Mouse (Mus musculus) heart, embryonic 11.5 days (tissue): Measurements from ENCODE around the gene Islr. TPM values are rescaled to one million over a fixed set of nuclear protein-coding genes. Genes with fewer than 3 reads are reported as not detected.

ENCODE experiments used
- ATAC-seq: fragments of 200-750 bp; cut with Nextera tagmentation; replicated peaks from 2 replicates; pipeline ENCODE4 v1.8.0; 2017; ENCODE audit warnings: moderate library complexity; ENCODE audit not compliant: insufficient number of reproducible peaks, low FRiP score, low TSS enrichment
- H3K27ac ChIP-seq: fragments of 300-500 bp; sonication (generic); 2 replicates; pipeline ENCODE4 v1.5.1; 2014; ENCODE audit warnings: mild to moderate bottlenecking, low read depth, low read length
- H3K27me3 ChIP-seq: fragments of 300-500 bp; sonication (generic); 2 replicates; pipeline ENCODE4 v1.6.1; 2014; ENCODE audit warnings: mild to moderate bottlenecking, low read length, mixed read lengths; ENCODE audit not compliant: control insufficient read depth, insufficient read depth
- H3K36me3 ChIP-seq: fragments of 300-500 bp; sonication (generic); 2 replicates; pipeline ENCODE4 v1.6.1; 2014; ENCODE audit warnings: mild to moderate bottlenecking, low read length, moderate library complexity, mixed read lengths; ENCODE audit not compliant: control insufficient read depth, insufficient read depth
- H3K4me1 ChIP-seq: fragments of 300-500 bp; sonication (generic); 2 replicates; pipeline ENCODE4 v1.6.1; 2014; ENCODE audit warnings: low read length; ENCODE audit not compliant: control insufficient read depth, insufficient read depth
- H3K4me2 ChIP-seq: fragments of 300-500 bp; sonication (generic); 2 replicates; pipeline ENCODE4 v1.6.1; 2014; ENCODE audit warnings: mild to moderate bottlenecking, moderate library complexity
- H3K4me3 ChIP-seq: fragments of 300-500 bp; sonication (generic); 2 replicates; pipeline ENCODE4 v1.5.1; 2014; ENCODE audit warnings: low read depth, low read length
- H3K9ac ChIP-seq: fragments of 300-500 bp; sonication (generic); 2 replicates; pipeline ENCODE4 v1.6.1; 2014; ENCODE audit warnings: mild to moderate bottlenecking, low read depth, low read length, moderate library complexity
- H3K9me3 ChIP-seq: fragments of 300-500 bp; sonication (generic); replicated peaks from 2 replicates; pipeline ENCODE4 v1.6.1; 2016; ENCODE audit warnings: low read length; ENCODE audit not compliant: control insufficient read depth
- WGBS: fragments of 180-500 bp; shearing (Covaris S2); extraction: QIAGEN DNeasy Blood & Tissue Kit; methylation state at CpG from one replicate; pipeline ENCODE4 v1.1.7; 2014; ENCODE audit not compliant: insufficient replicate concordance; 5-methylcytosine and 5-hydroxymethylcytosine counted together
- polyA plus RNA-seq: library from polyadenylated mRNA; unstranded; fragments of >200 nt; fragmentation: Nextera tagmentation; extraction: Ambion mirVana; gene quantifications from 2 replicates; pipeline ENCODE4 v1.2.1, GENCODE M21; 2014

Islr gene
- polyA plus RNA-seq, 1 experiment from 2014 or later = 5.5 TPM

GRCm38 (mm10) chr9:58213377-58213776 lies 9.3 kb upstream of the Islr start:
- H3K27ac ChIP-seq = no peak overlapping the region
- H3K27me3 ChIP-seq = no peaks in the 10 kb centered on the region
- no peak overlapping the region for H3K4me2 ChIP-seq
- H3K9ac ChIP-seq = no peak overlapping the region
- H3K36me3 ChIP-seq = no peaks in the 10 kb centered on the region
- peaks cover 28% of the 10 kb centered on the region for H3K4me1 ChIP-seq
- no peak overlapping the region for H3K4me3 ChIP-seq
- no peaks in the 10 kb centered on the region for H3K9me3 ChIP-seq
- no peak for ATAC-seq
- 62% methylated on average over 5 of the region's 5 CpGs for WGBS

- 0 out of 2 replicates have a peak overlapping the region, but pooled peaks have one; percentile 22 for H3K27ac ChIP-seq
- no peaks in the 10 kb centered on the region for H3K9me3 ChIP-seq
- H3K4me3 ChIP-seq = no peak overlapping the region
- no peak overlapping the region; the same call in 1 of the 2 replicates for H3K4me2 ChIP-seq
- H3K27me3 ChIP-seq = 0 out of 2 replicates have a peak, but pooled peaks cover 3% of the 10 kb centered on the region
- ATAC-seq = no peak
- peaks cover 28% of the 10 kb centered on the region for H3K4me1 ChIP-seq
- H3K9ac ChIP-seq = 0 out of 2 replicates have a peak overlapping the region, but pooled peaks have one; percentile 3
- 48% methylated on average over 2 of the region's 2 CpGs for WGBS
- no peaks in the 10 kb centered on the region for H3K36me3 ChIP-seq
Measured at GRCm38 (mm10) chr9:58210304-58210627, 6.2 kb upstream of the Islr start.

- no peak overlapping the region for H3K4me2 ChIP-seq
- peaks cover 28% of the 10 kb centered on the region for H3K4me1 ChIP-seq
- H3K27ac ChIP-seq = no peak overlapping the region
- H3K36me3 ChIP-seq = no peaks in the 10 kb centered on the region
- H3K9ac ChIP-seq = no peak overlapping the region
- no peak overlapping the region for H3K4me3 ChIP-seq
- H3K27me3 ChIP-seq = 0 out of 2 replicates have a peak, but pooled peaks cover 3% of the 10 kb centered on the region
- ATAC-seq = no peak
- H3K9me3 ChIP-seq = no peaks in the 10 kb centered on the region
- WGBS = 77% methylated on average over 8 of the region's 8 CpGs
Measured at GRCm38 (mm10) chr9:58209462-58210303, 5.6 kb upstream of the Islr start.

GRCm38 (mm10) chr9:58206013-58206412 lies 1.9 kb upstream of the Islr start:
- WGBS = 84% methylated on average over 7 of the region's 7 CpGs
- Histone ChIP-seq H3K9ac (no peak overlapping the region), H3K27ac (no peak overlapping the region), H3K9me3 (no peaks in the 10 kb centered on the region), H3K36me3 (no peaks in the 10 kb centered on the region), H3K4me2 (no peak overlapping the region), H3K27me3 (peaks cover 34% of the 10 kb centered on the region), H3K4me3 (no peak overlapping the region), H3K4me1 (peaks cover 15% of the 10 kb centered on the region)
- ATAC-seq = no peak

GRCm38 (mm10) chr9:58204448-58205000 lies 418 bp upstream of the Islr start:
- Histone ChIP-seq H3K36me3 (no peaks in the 10 kb centered on the region), H3K27me3 (peaks cover 48% of the 10 kb centered on the region), H3K9me3 (no peaks in the 10 kb centered on the region), H3K4me2 (peak overlapping the region; percentile 73), H3K4me1 (peaks cover 7% of the 10 kb centered on the region; the same call in 1 of the 2 replicates), H3K27ac (no peak overlapping the region), H3K9ac (peak overlapping the region; percentile 46; the same call in 1 of the 2 replicates), H3K4me3 (peak overlapping the region; percentile 45)
- 3% methylated on average over 18 of the region's 18 CpGs for WGBS
- 0 out of 2 replicates have a peak, but pooled peaks have one; percentile 52 for ATAC-seq

GRCm38 (mm10) chr9:58202676-58203453 lies 1.2 kb downstream of the Islr start:
- no peak overlapping the region for H3K9ac ChIP-seq
- WGBS = 3% methylated on average over 14 of the region's 14 CpGs
- H3K9me3 ChIP-seq = no peaks in the 10 kb centered on the region
- no peak overlapping the region for H3K27ac ChIP-seq
- H3K36me3 ChIP-seq = no peaks in the 10 kb centered on the region
- H3K27me3 ChIP-seq = peaks cover 65% of the 10 kb centered on the region
- H3K4me2 ChIP-seq = no peak overlapping the region
- no peak overlapping the region for H3K4me3 ChIP-seq
- peaks cover 17% of the 10 kb centered on the region; the same call in 1 of the 2 replicates for H3K4me1 ChIP-seq
- no peak for ATAC-seq

- peaks cover 74% of the 10 kb centered on the region for H3K27me3 ChIP-seq
- H3K27ac ChIP-seq = no peak overlapping the region
- H3K4me1 ChIP-seq = peaks cover 24% of the 10 kb centered on the region
- ATAC-seq = no peak
- 2% methylated on average over 37 of the region's 37 CpGs for WGBS
- H3K4me2 ChIP-seq = 0 out of 2 replicates have a peak overlapping the region, but pooled peaks have one; percentile 27
- no peaks in the 10 kb centered on the region for H3K36me3 ChIP-seq
- H3K4me3 ChIP-seq = peak overlapping the region; percentile 20
- no peak overlapping the region for H3K9ac ChIP-seq
- H3K9me3 ChIP-seq = no peaks in the 10 kb centered on the region
Measured at GRCm38 (mm10) chr9:58201861-58202549, 2.1 kb downstream of the Islr start.
